Comparison of ENCODE assay signal across 12 mouse cellular contexts in the genomic region with DNA sequence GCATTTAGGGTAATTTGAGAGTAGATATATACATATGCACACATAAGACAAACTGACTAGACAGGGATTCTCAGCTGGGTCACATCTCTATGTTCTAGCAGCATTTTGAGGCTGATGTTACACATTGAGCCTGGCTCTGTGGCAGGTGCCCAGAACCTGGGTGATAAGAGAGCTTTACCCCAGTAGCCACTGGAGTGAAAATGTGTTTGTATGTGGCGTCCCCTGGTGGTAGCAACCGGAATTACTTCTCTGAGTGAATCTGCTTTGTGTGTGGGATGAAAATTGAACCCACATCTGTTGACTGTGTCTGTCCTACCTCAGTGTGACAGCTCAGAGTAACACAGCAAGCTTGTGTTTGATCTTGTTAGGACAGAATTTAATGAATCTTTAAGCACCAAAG. TPM values are rescaled to one million over a fixed set of nuclear protein-coding genes. Genes with fewer than 3 reads are reported as not detected.
DNase-seq lines count a peak whose midpoint lies in the region; ATAC-seq and TF ChIP-seq lines count a peak whose summit lies in the region.
"Not testable (repeated sequence)": the region's sequence is repeated elsewhere in the genome, so short reads cannot be mapped to it uniquely, and the experiment has no call there.
"Had no signal": no experiment of that assay in that cellular context is flagged by ENCODE, and none has a peak within 500 bp of the region (broad histone marks: within the 10 kb centered on the region; RNA-seq: fewer than 3 reads in every experiment).

No protein-coding gene starts in this region.

- not testable (repeated sequence) for H3K27me3 ChIP-seq in forebrain, postnatal 0 days (ENCODE audit: insufficient read depth, low read length); small intestine, adult 2 months (ENCODE audit: control insufficient read depth, insufficient read depth, low read length)

- not testable (repeated sequence) for H3K4me2 ChIP-seq in forebrain, postnatal 0 days (ENCODE audit: low read depth)

- not testable (repeated sequence) for TF ChIP-seq POLR2A in small intestine, adult 2 months (IDR thresholded peaks at IDR 0.05; ENCODE audit: low read depth, low read length)

- ATAC-seq in forebrain, postnatal 0 days = not testable (repeated sequence)
- 0 out of 2 replicates have a peak, but pooled peaks have one; percentile 54 for ATAC-seq in megakaryocyte, adult 5-6 weeks (ENCODE audit: poor library complexity, severe bottlenecking)

- not testable (repeated sequence) for H3K9me3 ChIP-seq in forebrain, postnatal 0 days (ENCODE audit: low read length)

- not testable (repeated sequence) for H3K4me3 ChIP-seq in forebrain, postnatal 0 days (ENCODE audit: low read depth, low read length); small intestine, adult 2 months (ENCODE audit: low read depth, low read length)

- 0% methylated on average over 2 of the region's 2 CpGs for WGBS in forebrain, postnatal 0 days
- WGBS in small intestine, adult 2 months = 5% methylated on average over 2 of the region's 2 CpGs

- TF ChIP-seq CTCF in forebrain, postnatal 0 days (IDR thresholded peaks at IDR 0.05; ENCODE audit: low read depth) = peak; percentile 56
- TF ChIP-seq CTCF in small intestine, adult 2 months (IDR thresholded peaks at IDR 0.05; ENCODE audit: extremely low read depth, insufficient read length, insufficient replicate concordance, low read depth, low read length) = peak; percentile 61; the same call in 1 of the 2 replicates

- H3K4me1 ChIP-seq in forebrain, postnatal 0 days (ENCODE audit: insufficient read depth); small intestine, adult 2 months (ENCODE audit: control insufficient read depth, insufficient read depth, insufficient read length, low read length): not testable (repeated sequence)

- H3K9ac ChIP-seq in forebrain, postnatal 0 days = not testable (repeated sequence)

- intact Hi-C loops in left cerebral cortex, postnatal 14 days (cut with DNase I) = not testable (repeated sequence)

- H3K36me3 ChIP-seq in forebrain, postnatal 0 days (ENCODE audit: insufficient read depth); small intestine, adult 2 months (ENCODE audit: control insufficient read depth, insufficient read depth, low read length): not testable (repeated sequence)

- peak; percentile 22 for DNase-seq in T-cell, adult 2 months (ENCODE audit: low spot score)
- DNase-seq in cerebellum, adult 18-20 months = peak; percentile 14 to 37
- DNase-seq in forebrain, postnatal 0 days = not testable (repeated sequence)
- peak; percentile 72 for DNase-seq in induced T-regulatory cell, adult 2 months (ENCODE audit: low read depth)
- DNase-seq in left cerebral cortex, postnatal 14 days (ENCODE audit: low spot score in 2 of 2) = peak; percentile 15 to 22
- DNase-seq in urinary bladder, postnatal 25 days (ENCODE audit: low spot score) = peak; percentile 29

- H3K27ac ChIP-seq in forebrain, postnatal 0 days (ENCODE audit: low read depth, low read length); small intestine, adult 2 months (ENCODE audit: insufficient read depth, low read depth, low read length): not testable (repeated sequence)

RNA-seq across cellular contexts. Expression of a gene that starts 12.0 kb away (rescaled TPM):
- total RNA-seq in forebrain, postnatal 0 days (2014; rRNA removed) = 0.38 and 8.3 TPM in 2 replicates
- polyA plus RNA-seq in forebrain, postnatal 0 days (2015; fragmentation: Nextera tagmentation; extraction: Ambion mirVana) = 0.48 and 0.59 TPM in 2 replicates
- under 1 TPM; 0.15 to 0.44 TPM for total RNA-seq in left cerebral cortex, postnatal 14 days (2021)
- not detected in 2 replicates for total RNA-seq in megakaryocyte, adult 5-6 weeks (2015)
- total RNA-seq in megakaryocyte, adult 5-6 weeks (2017) = not detected in 2 replicates
- polyA plus RNA-seq in small intestine, adult 2 months (2012; rRNA removed) = 0.04 TPM in 1 of 2 replicates, not detected in the other

RNA-seq across cellular contexts. Expression of a gene that starts 34.6 kb away (rescaled TPM):
- total RNA-seq in forebrain, postnatal 0 days (2014; rRNA removed) = 9.6 and 11.3 TPM in 2 replicates
- polyA plus RNA-seq in forebrain, postnatal 0 days (2015; fragmentation: Nextera tagmentation; extraction: Ambion mirVana) = 12.8 and 14.4 TPM in 2 replicates
- 10 to 100 TPM; 10.2 to 11.8 TPM for total RNA-seq in left cerebral cortex, postnatal 14 days (2021)
- 0.11 TPM in 1 of 2 replicates, not detected in the other for total RNA-seq in megakaryocyte, adult 5-6 weeks (2015)
- total RNA-seq in megakaryocyte, adult 5-6 weeks (2017) = 0.11 TPM in 1 of 2 replicates, not detected in the other
- 4.7 and 5.5 TPM in 2 replicates for polyA plus RNA-seq in small intestine, adult 2 months (2012; rRNA removed)
- polyA plus RNA-seq: myocyte had no signal

RNA-seq across cellular contexts. Expression of a gene that starts 45.8 kb away (rescaled TPM):
- total RNA-seq in forebrain, postnatal 0 days (2014; rRNA removed) = 0.24 TPM in 1 of 2 replicates, not detected in the other
- polyA plus RNA-seq in forebrain, postnatal 0 days (2015; fragmentation: Nextera tagmentation; extraction: Ambion mirVana) = not detected in 2 replicates
- total RNA-seq in left cerebral cortex, postnatal 14 days (2021) = under 1 TPM; 0.22 to 0.57 TPM
- total RNA-seq in megakaryocyte, adult 5-6 weeks (2015) = not detected in 2 replicates
- total RNA-seq in megakaryocyte, adult 5-6 weeks (2017) = not detected in 2 replicates
- polyA plus RNA-seq in small intestine, adult 2 months (2012; rRNA removed) = not detected in 2 replicates
- polyA plus RNA-seq: hindbrain, embryonic 16.5 days; limb, embryonic 12.5 days; myocyte; stomach, embryonic 15.5 days had no signal
